Mouse (Mus musculus) small intestine, adult 2 months (tissue): ENCODE measurements at regions not wholly inside any gene's neighbourhood (a gene's known extent, or its start where the extent isn't known, plus 50 kb on each side); places are given as distances from the start of the nearest gene placed in this dataset.

Experiments used
- H3K27ac ChIP-seq: fragments of 200-500 bp; 2 replicates; pipeline ENCODE4 v1.5.1; 2012; ENCODE audit warnings: low read depth, low read length, control low read depth, inconsistent platforms; ENCODE audit not compliant: insufficient read depth
- H3K27me3 ChIP-seq: fragments of 200-500 bp; 2 replicates; pipeline ENCODE4 v1.6.1; 2012; ENCODE audit warnings: mild to moderate bottlenecking, moderate library complexity, low read length, inconsistent platforms; ENCODE audit not compliant: control insufficient read depth, insufficient read depth
- H3K36me3 ChIP-seq: fragments of 200-500 bp; 2 replicates; pipeline ENCODE4 v1.6.1; 2012; ENCODE audit warnings: mild to moderate bottlenecking, low read length, control low read depth, inconsistent platforms; ENCODE audit not compliant: control insufficient read depth, insufficient read depth
- H3K4me1 ChIP-seq: fragments of 200-500 bp; 2 replicates; pipeline ENCODE4 v1.6.1; 2012; ENCODE audit warnings: low read length, inconsistent platforms, mixed read lengths; ENCODE audit not compliant: control insufficient read depth, insufficient read depth, insufficient read length
- H3K4me3 ChIP-seq: fragments of 200-500 bp; 2 replicates; pipeline ENCODE4 v1.5.1; 2012; ENCODE audit warnings: low read depth, mild to moderate bottlenecking, control low read depth, inconsistent platforms, low read length, moderate library complexity
- CTCF ChIP-seq: fragments of 200-500 bp; IDR thresholded peaks from 2 replicates; pipeline ENCODE4 v1.5.1; 2012; ENCODE audit warnings: low read depth, mild to moderate bottlenecking, control low read depth, inconsistent platforms, low read length, moderate library complexity, mixed read lengths; ENCODE audit not compliant: insufficient replicate concordance, insufficient read length; ENCODE audit errors: extremely low read depth
- POLR2A ChIP-seq: fragments of 200-500 bp; IDR thresholded peaks from 2 replicates; pipeline ENCODE4 v1.6.1; 2012; ENCODE audit warnings: low read depth, mild to moderate bottlenecking, control low read depth, inconsistent platforms, low read length, moderate library complexity
- WGBS: fragments of 180-500 bp; shearing (Covaris S2); methylation state at CpG from one replicate; pipeline ENCODE4 v1.1.7; 2018; 5-methylcytosine and 5-hydroxymethylcytosine counted together

- WGBS: 89% methylated on average over 7 of the region's 7 CpGs
- H3K4me1 ChIP-seq: no peaks in the 10 kb centered on the region; the same call in 1 of the 2 replicates
These were observed 260.4 kb downstream of the Foxo1 start for GRCm38 (mm10) chr3:52528521-52528920.

GRCm38 (mm10) chr3:52527781-52528180, 259.6 kb downstream of the Foxo1 start:
- Histone ChIP-seq H3K27me3 (no peaks in the 10 kb centered on the region), H3K36me3 (no peaks in the 10 kb centered on the region), H3K4me3 (no peak overlapping the region), H3K27ac (no peak overlapping the region), H3K4me1 (no peaks in the 10 kb centered on the region; the same call in 1 of the 2 replicates)
- 92% methylated on average over 3 of the region's 3 CpGs for WGBS
- TF ChIP-seq CTCF (no peak), POLR2A (no peak)

More at GRCm38 (mm10) chr3:52528521-52528920, 260.4 kb downstream of the Foxo1 start:
- H3K27me3 ChIP-seq: no peaks in the 10 kb centered on the region
- H3K27ac ChIP-seq: no peak overlapping the region
- no peaks in the 10 kb centered on the region for H3K36me3 ChIP-seq
- no peak overlapping the region for H3K4me3 ChIP-seq
- TF ChIP-seq POLR2A: no peak
- no peak for TF ChIP-seq CTCF

GRCm38 (mm10) chr3:52527010-52527754, 259.0 kb downstream of the Foxo1 start:
- WGBS: 24% methylated on average over 14 of the region's 14 CpGs

GRCm38 (mm10) chr3:52522886-52523285, 254.8 kb downstream of the Foxo1 start:
- Histone ChIP-seq H3K27me3 (no peaks in the 10 kb centered on the region), H3K4me1 (peaks cover 1% of the 10 kb centered on the region; the same call in 1 of the 2 replicates), H3K4me3 (no peak overlapping the region), H3K36me3 (no peaks in the 10 kb centered on the region), H3K27ac (no peak overlapping the region)
- 87% methylated on average over 12 of the region's 12 CpGs for WGBS
- TF ChIP-seq CTCF: no peak
- TF ChIP-seq POLR2A: no peak

More at GRCm38 (mm10) chr3:52527010-52527754, 259.0 kb downstream of the Foxo1 start:
- Histone ChIP-seq H3K36me3 (no peaks in the 10 kb centered on the region), H3K4me1 (no peaks in the 10 kb centered on the region; the same call in 1 of the 2 replicates), H3K4me3 (no peak overlapping the region), H3K27me3 (no peaks in the 10 kb centered on the region), H3K27ac (no peak overlapping the region)
- TF ChIP-seq CTCF (no peak), POLR2A (no peak)

- 47% methylated on average over 4 of the region's 4 CpGs for WGBS
- Histone ChIP-seq H3K36me3 (no peaks in the 10 kb centered on the region), H3K4me1 (peaks cover 3% of the 10 kb centered on the region; the same call in 1 of the 2 replicates), H3K4me3 (no peak overlapping the region), H3K27me3 (no peaks in the 10 kb centered on the region), H3K27ac (no peak overlapping the region)
- TF ChIP-seq POLR2A (no peak), CTCF (no peak)
These were observed 252.4 kb downstream of the Foxo1 start for GRCm38 (mm10) chr3:52520609-52520947.

- no peak overlapping the region for H3K4me3 ChIP-seq
- no peak overlapping the region for H3K27ac ChIP-seq
- 71% methylated on average over 22 of the region's 22 CpGs for WGBS
- H3K4me1 ChIP-seq: peaks cover 3% of the 10 kb centered on the region; the same call in 1 of the 2 replicates
- no peaks in the 10 kb centered on the region for H3K27me3 ChIP-seq
- TF ChIP-seq CTCF: no peak
- no peak for TF ChIP-seq POLR2A
- no peaks in the 10 kb centered on the region for H3K36me3 ChIP-seq
These were observed 251.9 kb downstream of the Foxo1 start for GRCm38 (mm10) chr3:52519910-52520608.

GRCm38 (mm10) chr3:52517808-52518207, 249.7 kb downstream of the Foxo1 start:
- no peak for TF ChIP-seq CTCF
- TF ChIP-seq POLR2A: no peak
- 29% methylated on average over 3 of the region's 3 CpGs for WGBS
- peaks cover 3% of the 10 kb centered on the region; the same call in 1 of the 2 replicates for H3K4me1 ChIP-seq
- H3K27ac ChIP-seq: no peak overlapping the region
- H3K36me3 ChIP-seq: no peaks in the 10 kb centered on the region
- H3K27me3 ChIP-seq: no peaks in the 10 kb centered on the region
- no peak overlapping the region for H3K4me3 ChIP-seq
